Mouse (Mus musculus) lung, postnatal 4 days (tissue): ENCODE data around the gene Fus.
A peak's percentile ranks its signal among the peaks of the same experiment; 100 is the strongest.
"Not testable (repeated sequence)": the region's sequence is repeated elsewhere in the genome, so short reads cannot be mapped to it uniquely, and the experiment has no call there.

Experiments used
- DNase-seq, 2 experiments: peaks; one replicate each; pipeline ENCODE4 v3.0.0; 2021

Fus gene

DNA sequence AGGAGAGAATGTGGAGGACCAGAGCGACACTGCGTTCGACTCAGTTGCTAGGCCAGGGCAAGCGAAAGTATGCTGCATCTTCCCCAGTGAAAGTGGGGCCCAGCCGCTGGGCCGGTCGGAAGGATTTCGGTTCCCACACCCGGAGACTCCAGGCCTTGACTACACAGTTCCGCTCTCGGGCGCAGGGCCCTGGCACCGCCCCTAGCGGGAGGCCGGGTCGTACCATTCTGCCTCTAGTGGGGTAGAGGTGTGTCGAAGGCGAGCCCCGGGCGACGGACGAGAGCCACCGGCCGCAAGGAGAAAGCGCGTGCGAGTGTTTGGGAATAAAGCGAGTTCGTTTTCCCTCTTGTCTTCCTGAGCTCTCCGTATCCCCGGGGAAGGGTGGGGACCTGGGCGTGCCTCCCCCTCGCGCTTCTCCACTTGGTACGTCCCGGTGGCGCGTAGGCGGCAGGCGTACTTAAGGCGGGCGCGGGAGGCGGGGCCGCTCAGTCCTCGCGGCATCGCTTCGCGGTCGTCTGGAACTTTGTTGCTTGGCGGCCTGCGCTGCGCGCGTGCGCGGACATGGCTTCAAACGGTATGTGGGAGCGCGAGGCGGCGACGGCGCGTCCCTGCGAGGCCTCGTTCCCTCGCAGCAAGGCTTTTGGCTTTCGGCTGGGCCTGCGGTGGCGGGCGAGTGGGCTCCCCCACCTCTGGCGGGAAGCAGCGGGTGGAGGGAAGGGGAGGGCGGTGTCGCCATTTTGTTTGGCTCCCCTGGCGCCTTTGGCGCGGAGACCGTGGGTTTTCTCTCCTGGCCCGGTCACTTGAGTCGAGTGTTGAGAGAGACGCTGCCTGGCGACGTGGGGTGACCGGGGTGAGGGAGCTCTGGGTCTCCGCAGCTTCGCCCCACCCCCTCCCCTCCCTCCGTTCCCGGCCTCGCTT lies at the start of gene Fus:
Gene Fus (plus strand): TSS at position 454 of the 918 bp plus-strand sequence.
- peak; percentile 96 to 97 for DNase-seq

DNA sequence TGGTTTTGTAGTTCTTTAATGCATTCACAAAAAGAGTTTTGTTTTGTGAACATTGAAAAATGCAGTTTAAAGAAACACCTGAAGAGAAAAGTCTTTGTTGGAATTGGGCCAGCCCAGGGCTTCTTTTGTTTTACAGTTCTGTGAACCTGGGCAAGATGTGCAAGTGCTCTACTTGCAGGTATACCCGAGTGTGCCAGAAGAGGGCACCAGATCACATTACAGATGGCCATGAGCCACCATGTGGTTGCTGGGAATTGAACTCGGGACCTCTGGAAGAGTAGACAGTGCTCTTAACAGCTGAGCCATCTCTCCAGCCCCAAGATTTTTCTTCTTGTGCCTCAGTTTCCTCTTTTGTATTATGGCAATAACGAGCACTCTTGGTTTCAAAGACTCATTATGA lies 49.1 kb upstream of the Fus start:
- peak in 1 of 2 experiments; percentile 71 for DNase-seq

DNA sequence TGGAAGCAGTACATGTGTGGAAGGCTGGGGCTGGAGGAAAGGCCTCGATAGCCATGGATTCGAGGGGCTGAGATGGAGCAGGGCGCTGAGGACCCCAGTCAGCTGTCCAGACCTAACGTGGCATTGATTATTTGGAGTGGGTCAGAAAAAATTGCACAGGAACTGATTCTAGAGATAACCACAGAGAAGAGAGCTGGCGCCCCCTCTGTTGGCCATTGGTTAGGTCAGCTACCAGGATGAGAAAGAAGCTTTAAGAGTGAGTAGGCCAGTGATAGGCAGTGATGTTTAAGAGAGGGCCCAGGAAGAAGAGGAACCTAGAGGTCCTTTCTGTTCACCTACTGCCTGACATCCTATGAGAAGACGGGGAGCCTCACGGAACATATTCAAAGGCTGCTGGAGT lies 48.0 kb upstream of the Fus start:
- no peak for DNase-seq

DNA sequence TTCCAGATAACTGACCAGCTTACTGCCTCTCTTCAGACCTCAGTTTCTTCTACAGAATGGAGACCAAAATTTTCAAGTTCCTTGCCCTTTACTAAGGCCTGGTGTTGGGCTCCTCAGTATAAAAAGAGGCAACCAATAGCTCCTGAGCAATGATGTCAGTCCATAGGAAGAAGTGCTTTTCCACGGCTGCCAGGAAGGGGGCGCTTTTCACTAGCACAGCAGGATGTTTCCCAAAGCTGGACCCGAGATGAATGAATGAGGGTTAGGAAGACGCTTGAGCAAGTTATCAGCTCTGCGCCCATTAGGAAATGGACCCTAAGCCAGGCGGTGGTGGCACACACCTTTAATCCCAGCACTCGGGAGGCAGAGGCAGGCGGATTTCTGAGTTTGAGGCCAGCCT lies 45.7 kb upstream of the Fus start:
- peak; percentile 58 to 65 for DNase-seq

DNA sequence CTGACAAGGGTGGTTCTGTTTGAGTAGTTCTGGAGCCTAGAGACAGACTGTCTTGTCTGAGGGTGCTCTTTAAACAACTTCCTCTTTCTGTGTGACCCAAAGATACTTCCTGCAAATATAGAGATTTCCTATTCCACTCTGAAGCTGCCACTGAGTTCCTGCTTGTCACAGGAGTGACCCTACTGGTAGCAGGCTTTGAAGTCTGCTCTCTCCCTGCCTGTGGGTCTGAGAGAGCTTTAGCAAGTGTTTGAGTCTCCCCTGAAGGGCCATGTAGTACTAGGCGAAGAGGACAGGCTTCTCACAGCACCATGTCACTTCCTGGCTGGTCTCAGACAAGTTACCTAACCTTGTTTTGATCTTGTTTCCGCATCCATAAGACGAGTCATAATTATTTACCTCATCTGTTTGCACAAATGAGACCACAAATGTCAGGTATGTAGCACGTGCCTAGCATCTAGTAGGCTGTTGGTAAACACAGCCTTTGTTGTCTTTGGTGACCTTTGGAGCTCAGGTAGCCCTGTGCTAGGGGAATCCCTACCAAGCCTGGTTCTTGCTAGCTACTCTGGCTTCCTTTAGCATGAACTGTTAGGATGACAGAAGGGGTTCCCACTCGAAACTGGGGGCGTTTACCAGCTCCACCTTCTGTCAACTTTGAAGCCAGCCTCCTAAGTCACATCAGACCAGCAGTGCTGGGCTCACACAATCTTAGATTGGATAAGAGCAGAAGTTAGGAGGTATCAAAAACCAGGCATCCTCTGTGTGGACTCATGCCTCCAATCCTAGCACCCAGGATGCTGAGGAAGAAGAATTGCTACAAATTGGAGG lies 44.6 kb upstream of the Fus start:
- DNase-seq, result peak in 1 of 2 experiments; percentile 42

DNA sequence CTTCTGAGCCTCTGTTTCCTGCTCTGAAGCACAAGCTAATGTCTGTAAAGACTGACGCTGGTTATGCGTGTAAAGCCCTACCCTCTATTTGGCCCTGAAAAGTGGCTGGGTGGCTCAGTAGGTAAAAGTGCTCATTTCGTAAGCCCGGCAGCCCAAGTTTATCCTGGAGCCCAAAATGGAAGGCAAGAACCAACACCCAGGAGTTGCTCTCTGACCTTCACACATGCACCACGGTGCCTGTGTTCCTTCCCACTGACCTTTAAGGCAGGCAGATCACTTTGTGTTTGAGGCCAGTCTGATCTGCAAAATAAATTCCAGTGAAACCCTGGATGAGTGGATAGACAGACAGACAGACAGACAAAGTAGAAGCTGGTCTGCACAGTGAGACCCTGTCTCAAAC lies 43.5 kb upstream of the Fus start:
- no peak for DNase-seq

DNA sequence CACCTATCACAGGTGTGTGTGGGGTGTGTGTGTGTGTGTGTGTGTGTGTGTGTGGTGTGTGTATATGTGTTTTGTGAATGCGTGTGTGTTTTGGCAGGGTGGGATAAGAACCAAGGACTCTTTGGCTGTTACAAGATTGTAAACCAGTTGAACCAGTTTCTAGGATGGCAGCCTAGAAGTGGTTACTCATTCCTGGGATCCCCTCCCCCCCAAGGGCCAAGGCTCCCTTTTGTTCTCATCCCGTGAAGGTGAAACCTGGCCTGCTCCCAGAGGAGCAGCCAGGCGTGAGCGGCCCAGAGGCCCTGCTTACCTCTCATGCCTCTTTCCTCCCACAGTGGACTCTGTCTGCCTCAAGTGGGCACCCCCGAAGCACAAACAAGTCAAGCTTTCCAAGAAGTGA lies 42.0 kb upstream of the Fus start:
- peak; percentile 75 to 90 for DNase-seq

DNA sequence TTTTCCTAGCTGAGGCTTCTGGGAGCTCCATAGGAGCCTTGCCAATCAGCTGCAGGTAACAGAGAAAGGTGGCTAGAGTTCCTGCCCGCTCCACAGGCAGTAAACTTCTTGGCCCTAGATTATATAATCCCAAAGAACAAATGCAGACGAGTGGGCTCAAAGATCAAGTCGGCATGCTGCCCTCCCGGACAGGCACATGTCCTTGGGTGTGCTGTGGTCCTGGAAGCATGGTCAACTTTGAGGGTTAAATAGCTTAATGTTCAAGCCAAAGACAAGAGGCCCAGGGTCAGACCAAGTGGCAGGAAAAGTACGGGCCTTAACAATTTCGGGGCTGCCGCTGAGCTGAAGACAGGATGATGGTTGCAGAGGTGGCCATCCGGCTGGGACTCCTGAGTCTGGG lies 41.2 kb upstream of the Fus start:
- no peak for DNase-seq

DNA sequence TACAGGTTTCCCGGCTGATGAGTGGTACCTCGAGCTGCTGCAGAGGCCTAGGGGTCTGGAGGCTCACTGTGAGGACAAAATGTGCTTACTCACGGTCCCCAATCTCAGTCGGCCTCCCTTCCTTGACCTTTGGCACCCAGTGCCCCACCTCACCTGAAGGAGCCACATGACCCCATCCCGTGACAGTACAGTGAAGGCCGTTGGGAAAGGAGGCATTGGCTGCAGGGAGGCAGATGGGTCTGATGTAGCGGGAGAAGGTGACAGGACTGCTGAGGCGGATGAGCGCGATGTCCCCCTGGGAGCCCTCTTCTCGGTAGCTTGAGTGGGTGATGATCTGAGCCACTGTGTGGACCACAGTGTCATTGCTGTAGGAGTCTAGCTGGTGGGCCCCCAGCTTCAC lies 40.4 kb upstream of the Fus start:
- DNase-seq, result no peak

DNA sequence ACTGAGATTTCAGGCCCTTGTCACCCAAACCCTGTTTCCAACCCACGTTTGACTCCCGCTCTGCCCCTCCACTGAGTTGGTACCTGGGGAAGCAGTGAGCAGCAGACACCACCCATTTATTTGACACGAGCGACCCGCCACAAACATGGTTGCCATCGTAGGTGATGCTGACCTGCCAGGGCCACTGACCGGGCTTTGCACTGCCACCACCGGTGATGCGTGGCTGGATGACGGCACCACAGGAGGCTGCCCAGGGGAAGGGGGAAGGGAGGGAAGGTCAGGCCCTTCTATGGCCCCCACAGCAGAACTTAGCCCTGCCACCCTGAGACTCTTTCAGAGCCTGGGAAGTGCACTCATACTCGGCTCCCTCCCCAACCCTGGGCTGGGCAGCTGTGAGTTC lies 39.5 kb upstream of the Fus start:
- no peak for DNase-seq

DNA sequence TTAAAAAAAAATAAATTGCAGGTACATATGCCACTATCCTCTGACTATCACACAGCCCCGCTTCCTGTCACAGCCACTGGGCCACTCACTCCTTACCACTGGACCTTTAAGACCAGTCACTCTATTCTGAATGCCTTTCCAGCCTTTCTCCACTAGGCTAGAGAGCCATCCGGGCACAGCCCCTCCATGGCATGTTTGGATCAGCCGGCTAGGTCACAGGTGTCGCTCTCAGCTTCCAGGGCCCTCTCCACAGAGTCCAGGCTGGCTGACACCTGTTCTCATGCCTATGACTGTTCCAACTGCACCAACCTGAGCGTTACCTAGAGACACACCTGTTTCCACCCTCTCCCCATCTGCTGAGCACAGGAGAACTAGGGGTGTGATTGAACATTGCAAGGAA lies 38.7 kb upstream of the Fus start:
- peak in 1 of 2 experiments; percentile 69 for DNase-seq

DNA sequence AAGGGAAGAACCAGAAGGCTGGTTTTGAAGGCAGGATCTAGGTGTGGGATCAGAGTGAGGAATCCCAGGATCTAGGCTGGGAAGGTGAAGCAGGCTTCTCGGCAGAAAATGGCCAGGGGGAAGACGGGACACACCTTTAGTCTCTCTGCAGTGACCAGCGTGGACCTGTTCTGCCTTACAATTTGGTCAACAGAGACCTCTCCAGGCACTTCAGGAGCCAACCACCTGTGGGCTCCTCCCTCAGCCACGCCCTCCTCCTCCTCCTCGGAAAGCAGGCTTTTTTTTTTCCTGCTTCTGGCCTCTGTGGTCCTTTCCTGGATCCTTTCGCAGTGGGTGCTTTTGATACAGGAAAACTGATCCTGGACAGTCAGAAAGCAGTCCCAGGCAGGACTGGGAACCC lies 37.3 kb upstream of the Fus start, which contains the start of gene Prss8:
Gene Prss8 (minus strand): TSS at position 182 of the 400 bp plus-strand sequence.
- DNase-seq, result peak; percentile 80 to 90

DNA sequence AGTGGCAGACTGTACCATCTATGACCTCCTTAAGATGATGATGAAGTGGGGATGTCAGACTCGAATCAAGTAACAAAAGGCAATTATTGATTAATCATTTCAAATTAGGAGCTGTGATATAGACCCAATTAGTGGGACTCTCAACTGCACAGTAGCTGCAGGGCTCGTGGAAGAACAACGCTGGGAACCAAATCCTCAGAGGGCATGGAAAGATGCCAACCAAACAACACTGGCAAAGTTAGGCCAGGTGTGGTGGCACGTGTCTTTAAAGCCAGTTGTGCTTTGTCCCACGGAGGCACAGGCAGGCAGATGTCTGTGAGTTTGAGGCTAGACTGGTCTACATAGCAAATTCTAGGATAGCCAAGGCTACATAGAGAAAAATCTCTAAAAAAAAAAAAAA lies 36.6 kb upstream of the Fus start:
- no peak for DNase-seq

DNA sequence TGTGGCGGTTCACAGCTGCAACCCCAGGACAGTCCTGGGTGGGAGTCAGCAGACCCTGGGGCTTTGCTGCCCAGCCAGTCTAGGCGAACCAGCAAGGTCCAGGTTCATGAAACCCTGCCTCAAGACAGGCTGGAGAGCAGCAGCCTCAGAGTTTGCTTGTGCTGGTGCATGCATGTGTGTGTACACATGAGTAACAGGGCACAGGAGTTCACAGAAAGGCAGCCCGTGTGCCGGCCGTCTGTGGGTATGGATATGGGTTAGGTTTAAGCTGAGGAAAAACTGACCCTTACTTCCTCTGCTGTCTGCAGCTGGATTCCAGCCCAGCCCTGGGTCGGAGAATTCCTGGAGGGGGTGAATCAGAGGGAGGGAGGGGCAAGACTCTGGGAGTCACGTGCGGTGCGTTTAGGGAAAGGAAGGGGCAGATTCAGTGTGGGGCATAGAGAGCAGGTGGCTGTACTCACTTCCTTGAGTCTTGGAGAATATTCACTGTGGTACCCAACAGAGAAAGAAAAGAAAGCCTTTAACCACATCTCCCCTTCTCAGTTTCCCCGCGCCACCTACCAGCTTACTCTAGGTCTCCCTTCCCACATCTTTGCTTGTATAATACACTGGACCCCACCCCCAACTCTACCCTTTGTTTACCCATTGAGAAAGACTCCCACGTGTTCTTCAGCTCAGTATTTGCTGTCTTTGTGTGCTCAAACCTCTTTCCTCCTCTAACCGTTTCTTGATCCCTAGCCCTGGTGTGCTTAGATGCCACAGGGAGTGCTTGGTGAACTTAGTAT lies 35.7 kb upstream of the Fus start:
- peak; percentile 69 to 84 for DNase-seq

DNA sequence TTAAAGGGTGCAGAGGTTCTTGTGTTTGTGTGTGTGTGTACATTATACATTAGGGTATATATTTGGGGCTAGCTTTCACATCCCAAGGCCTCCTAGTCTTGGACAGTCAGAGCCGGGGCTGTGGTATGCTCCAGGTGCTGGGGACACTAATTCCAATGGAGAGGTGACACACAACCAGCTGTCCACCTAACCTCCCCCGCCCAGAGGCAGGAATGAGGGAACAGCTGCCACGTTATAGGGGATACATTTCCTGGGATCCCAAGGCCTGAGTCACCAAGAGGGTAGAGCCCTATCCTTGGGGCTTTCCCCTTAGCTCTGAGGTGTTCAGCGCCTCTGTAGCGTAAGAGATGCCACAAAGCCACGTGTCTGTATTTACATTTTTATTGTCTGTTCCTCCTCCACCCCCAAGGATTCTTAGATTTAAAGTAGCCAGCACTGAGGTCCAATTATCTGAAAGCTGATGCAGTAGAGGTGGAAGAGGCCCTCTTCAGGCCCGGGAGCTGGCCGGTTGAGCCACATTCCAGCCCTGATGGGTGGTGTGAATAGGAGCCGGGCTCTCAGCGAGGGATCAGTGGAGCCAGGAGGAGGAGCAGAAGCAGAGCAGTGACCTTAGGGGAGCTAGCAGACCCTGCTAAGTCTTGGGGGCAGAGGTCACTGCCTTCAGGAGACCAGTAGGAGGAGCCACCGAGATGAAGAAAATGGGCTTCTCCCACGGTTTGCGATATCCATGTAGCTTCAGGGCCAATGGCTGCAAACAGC lies 34.8 kb upstream of the Fus start:
- DNase-seq, result peak; percentile 72 to 88

DNA sequence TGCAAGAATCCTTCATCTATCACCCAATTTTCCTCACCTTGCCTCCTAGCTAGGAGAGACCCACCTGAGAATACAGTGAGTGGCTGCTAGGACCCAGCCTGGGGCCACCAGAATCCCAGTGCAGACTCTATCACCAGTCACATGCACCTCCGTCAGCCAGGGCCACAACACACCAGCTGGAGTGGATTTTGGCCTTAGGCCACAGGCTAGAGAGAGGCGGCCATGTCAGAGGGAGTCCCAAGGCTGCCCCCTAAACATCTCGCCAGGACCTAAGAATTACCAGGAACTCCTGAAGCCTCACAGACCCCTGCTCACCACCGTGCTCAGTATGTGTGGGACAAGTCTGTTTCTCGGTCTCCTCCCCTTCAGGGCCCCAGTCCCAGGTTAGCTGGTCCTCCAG lies 33.2 kb upstream of the Fus start:
- peak in 1 of 2 experiments; percentile 18 for DNase-seq

DNA sequence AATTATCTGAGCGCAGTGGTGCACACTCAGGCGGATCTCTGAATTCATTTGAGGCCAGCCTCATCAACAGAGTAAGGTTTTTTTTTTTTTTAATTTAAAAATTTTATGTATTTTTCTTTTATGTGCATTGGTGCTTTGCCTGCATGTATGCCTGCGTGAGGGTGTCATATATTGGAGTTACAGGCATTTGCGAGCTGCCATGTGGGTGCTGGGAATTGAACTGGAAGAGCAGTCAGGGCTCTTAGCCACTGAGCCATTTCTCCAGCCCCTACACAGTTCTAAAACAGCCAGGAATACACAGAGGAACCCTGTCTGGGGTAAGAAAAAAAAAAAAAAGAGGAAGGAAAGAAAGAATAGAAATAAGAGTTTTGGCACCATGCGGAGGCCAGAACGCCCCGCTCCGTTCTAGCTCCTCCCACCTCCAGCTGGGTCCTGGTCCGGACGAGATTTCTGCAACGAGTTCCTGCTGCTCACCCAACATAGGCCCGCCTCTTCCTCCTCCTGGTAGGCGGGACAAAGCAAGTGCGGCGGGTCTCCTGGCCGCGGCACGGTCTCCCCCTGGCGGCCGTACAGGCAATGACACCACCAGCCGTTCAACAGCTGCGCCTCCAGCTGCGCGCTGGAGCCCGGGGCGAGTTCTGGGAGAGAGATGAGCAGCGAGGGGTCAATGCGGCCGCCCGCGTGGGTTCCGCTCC lies 32.1 kb upstream of the Fus start:
- DNase-seq, result peak; percentile 97

DNA sequence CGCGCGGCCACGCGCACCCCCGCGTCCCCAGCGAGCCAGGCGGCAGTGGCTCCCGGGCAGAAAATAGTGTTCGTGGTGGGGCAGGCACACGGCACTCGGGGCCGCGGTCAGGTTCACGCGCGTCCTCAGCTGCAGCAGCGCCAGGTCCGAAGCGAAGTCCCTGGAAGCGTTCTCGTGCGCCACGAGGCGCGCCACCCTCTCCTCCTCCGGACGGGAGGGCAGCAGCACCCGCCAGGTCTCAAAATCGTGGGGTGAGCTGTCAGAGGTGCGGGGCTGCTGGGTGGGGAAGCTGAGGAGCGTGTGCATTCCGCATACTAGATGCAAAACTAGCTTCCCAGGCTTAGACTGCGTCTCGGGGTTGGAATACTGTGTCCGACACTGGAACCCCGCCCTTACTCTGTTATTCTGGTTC lies 31.5 kb upstream of the Fus start:
- DNase-seq, result no peak

DNA sequence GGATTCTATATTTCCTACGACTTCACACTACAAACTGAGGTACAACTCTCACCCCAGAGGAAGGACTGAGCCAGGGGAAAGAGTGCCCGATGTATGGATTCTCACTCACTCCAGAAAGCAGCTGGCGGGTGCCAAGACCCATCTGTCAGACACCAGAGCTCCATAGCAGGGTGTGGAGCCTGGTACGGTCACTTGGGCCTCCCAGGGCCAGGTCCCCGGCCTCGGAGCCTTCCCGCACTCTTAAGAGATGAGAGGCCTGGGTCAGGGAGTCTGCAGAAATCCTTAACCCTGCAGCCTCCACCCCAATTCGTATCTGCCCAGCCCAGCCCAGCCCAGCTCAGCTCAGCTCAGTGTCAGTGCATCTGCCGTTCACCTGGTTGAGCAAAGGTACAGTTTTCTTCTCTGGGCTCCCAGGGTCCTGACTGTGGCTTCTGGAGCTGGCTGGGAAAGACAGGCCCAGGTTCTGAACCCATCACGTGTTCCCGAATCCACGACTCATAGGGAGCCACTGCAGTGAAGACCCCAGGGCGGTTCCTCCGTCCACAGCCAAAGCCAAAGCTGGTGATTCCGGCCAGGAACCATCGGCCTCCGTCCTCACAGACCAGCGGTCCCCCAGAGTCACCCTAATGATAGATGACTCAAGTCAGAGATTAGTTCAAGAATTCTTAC lies 30.9 kb upstream of the Fus start:
- no peak for DNase-seq

DNA sequence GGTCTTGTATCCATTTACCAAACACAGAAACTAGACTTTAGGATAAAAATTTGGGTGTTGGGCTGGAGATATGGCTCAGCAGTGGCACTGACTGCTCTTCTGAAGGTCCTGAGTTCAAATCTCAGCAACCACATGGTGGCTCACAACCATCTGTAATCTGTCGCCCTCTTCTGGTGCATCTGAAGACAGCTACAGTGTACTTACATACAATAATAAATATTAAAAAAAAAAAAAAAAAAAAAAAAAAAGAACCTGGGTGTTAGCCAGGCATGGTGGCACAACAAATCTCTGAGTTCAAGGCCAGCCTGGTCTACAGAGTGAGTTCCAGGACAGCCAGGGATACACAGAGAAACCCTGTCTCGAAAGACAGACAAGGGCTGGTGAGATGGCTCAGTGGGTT lies 25.2 kb upstream of the Fus start:
- DNase-seq, result not testable (repeated sequence)

DNA sequence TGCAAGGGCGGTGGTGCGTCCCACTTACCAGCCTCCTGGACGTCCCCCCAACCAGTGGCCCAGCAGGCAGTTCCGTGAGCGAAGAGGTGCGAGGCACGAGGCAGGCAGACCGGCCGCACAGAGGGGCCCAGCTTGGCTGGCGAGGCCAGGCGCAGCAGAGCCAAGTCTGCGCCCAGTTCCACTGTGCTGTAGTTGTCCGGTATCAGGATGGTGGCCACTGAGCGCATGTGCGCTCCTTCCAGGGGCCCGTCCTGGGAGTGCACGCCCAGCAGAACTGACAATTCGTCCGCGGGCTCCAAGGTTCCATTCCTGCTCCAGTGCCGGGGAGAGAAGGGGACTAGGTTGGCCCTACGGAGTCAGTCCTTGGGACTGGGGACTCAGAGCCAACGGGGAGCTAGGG lies 22.6 kb upstream of the Fus start:
- DNase-seq, result peak; percentile 34 to 55
